Mouse (Mus musculus) kidney, postnatal 25 days (tissue): Measurements from ENCODE around the gene Gabrb1.
A peak's percentile ranks its signal among the peaks of the same experiment; 100 is the strongest.

Source experiments
- DNase-seq, 2 experiments: peaks; one replicate each; pipeline ENCODE4 v3.0.0; 2021; ENCODE audit warnings: mixed read lengths in 2 of 2

The Gabrb1 gene

GRCm38 (mm10) chr5:71830342-71830741, 172.4 kb downstream of the Gabrb1 start:
- DNase-seq: no peak

GRCm38 (mm10) chr5:71842241-71842640, 184.3 kb downstream of the Gabrb1 start:
- no peak for DNase-seq

- DNase-seq: no peak
Observed at GRCm38 (mm10) chr5:71898214-71898613, 240.3 kb downstream of the Gabrb1 start.

- no peak for DNase-seq
Observed at GRCm38 (mm10) chr5:71903399-71903798, 245.5 kb downstream of the Gabrb1 start.

- no peak for DNase-seq
Observed at GRCm38 (mm10) chr5:71914028-71914427, 256.1 kb downstream of the Gabrb1 start.

- DNase-seq: no peak
Observed at GRCm38 (mm10) chr5:71915711-71916110, 257.8 kb downstream of the Gabrb1 start.

GRCm38 (mm10) chr5:71917206-71917605, 259.3 kb downstream of the Gabrb1 start:
- no peak for DNase-seq

- DNase-seq: no peak
Observed at GRCm38 (mm10) chr5:71923636-71924035, 265.7 kb downstream of the Gabrb1 start.

- no peak for DNase-seq
Observed at GRCm38 (mm10) chr5:71926336-71926735, 268.4 kb downstream of the Gabrb1 start.

GRCm38 (mm10) chr5:71930036-71930435, 272.1 kb downstream of the Gabrb1 start:
- no peak for DNase-seq

GRCm38 (mm10) chr5:71951398-71951797, 293.5 kb downstream of the Gabrb1 start:
- DNase-seq: no peak

- DNase-seq: no peak
Observed at GRCm38 (mm10) chr5:71955070-71955685, 297.3 kb downstream of the Gabrb1 start.

GRCm38 (mm10) chr5:71964876-71965432, 307.0 kb downstream of the Gabrb1 start:
- no peak for DNase-seq

- no peak for DNase-seq
Observed at GRCm38 (mm10) chr5:71965529-71965928, 307.6 kb downstream of the Gabrb1 start.

GRCm38 (mm10) chr5:71970140-71970800, 312.4 kb downstream of the Gabrb1 start:
- no peak for DNase-seq

- DNase-seq: no peak
Observed at GRCm38 (mm10) chr5:71972831-71973230, 314.9 kb downstream of the Gabrb1 start.

- no peak for DNase-seq
Observed at GRCm38 (mm10) chr5:71976133-71976532, 318.2 kb downstream of the Gabrb1 start.

GRCm38 (mm10) chr5:71976571-71977061, 318.7 kb downstream of the Gabrb1 start:
- no peak for DNase-seq

GRCm38 (mm10) chr5:71986561-71986960, 328.6 kb downstream of the Gabrb1 start:
- DNase-seq: no peak

GRCm38 (mm10) chr5:71986983-71987398, 329.1 kb downstream of the Gabrb1 start:
- DNase-seq: no peak

GRCm38 (mm10) chr5:71999466-71999865, 341.6 kb downstream of the Gabrb1 start:
- no peak for DNase-seq

- DNase-seq: peak; percentile 40 to 44
Observed at GRCm38 (mm10) chr5:72003811-72004435, 346.0 kb downstream of the Gabrb1 start.

- DNase-seq: no peak
Observed at GRCm38 (mm10) chr5:72036954-72037353, 379.0 kb downstream of the Gabrb1 start.
